Mouse (Mus musculus) cerebellum, adult 2 months (tissue): Measurements from ENCODE around the gene Rnase4. TPM values are rescaled to one million over a fixed set of nuclear protein-coding genes. Genes with fewer than 3 reads are reported as not detected.

ENCODE experiments used
- DNase-seq, 2 experiments: peaks; one replicate each; pipeline ENCODE4 v3.0.0; 2021
- H3K27ac ChIP-seq: fragments of 200-500 bp; 2 replicates; pipeline ENCODE4 v1.5.1; 2012; ENCODE audit warnings: low read length, control low read depth, inconsistent platforms; ENCODE audit not compliant: insufficient read depth
- H3K27me3 ChIP-seq: fragments of 200-500 bp; 2 replicates; pipeline ENCODE4 v1.6.1; 2012; ENCODE audit warnings: inconsistent platforms, mild to moderate bottlenecking, low read length, moderate library complexity; ENCODE audit not compliant: control insufficient read depth, insufficient read depth
- H3K4me1 ChIP-seq: fragments of 200-500 bp; 2 replicates; pipeline ENCODE4 v1.6.1; 2011; ENCODE audit warnings: low read length; ENCODE audit not compliant: control insufficient read depth, insufficient read depth
- H3K4me3 ChIP-seq: fragments of 200-500 bp; replicated peaks from 2 replicates; pipeline ENCODE3; 2011; ENCODE audit warnings: mild to moderate bottlenecking, low read depth, low read length, control low read depth; ENCODE audit not compliant: insufficient read depth
- CTCF ChIP-seq: fragments of 200-500 bp; IDR thresholded peaks from 2 replicates; pipeline ENCODE4 v1.5.1; 2011; ENCODE audit warnings: low read depth, mild to moderate bottlenecking, control low read depth, low read length, moderate library complexity, borderline replicate concordance; ENCODE audit not compliant: insufficient read depth
- POLR2A ChIP-seq: fragments of 200-500 bp; IDR thresholded peaks from 2 replicates; pipeline ENCODE4 v1.6.1; 2011; ENCODE audit warnings: low read length, control low read depth, borderline replicate concordance; ENCODE audit not compliant: insufficient read depth
- WGBS: fragments of 180-500 bp; shearing (Covaris S2); methylation state at CpG from one replicate; pipeline ENCODE4 v1.1.7; 2018; 5-methylcytosine and 5-hydroxymethylcytosine counted together
- polyA plus RNA-seq: library from polyadenylated mRNA; depleted of rRNA; stranded (reverse); fragments of >200 nt; gene quantifications from 2 replicates; pipeline ENCODE4 v1.2.3, GENCODE M21; 2012

Gene Rnase4
- polyA plus RNA-seq, 1 experiment = 11.5 TPM

- no peaks in the 10 kb centered on the region for H3K4me1 ChIP-seq
- WGBS = 97% methylated on average over 11 of the region's 11 CpGs
- H3K27me3 ChIP-seq = no peaks in the 10 kb centered on the region
- TF ChIP-seq POLR2A (no peak), CTCF (no peak)
- no peak for DNase-seq
- H3K4me3 ChIP-seq = no peak overlapping the region
- no peak overlapping the region for H3K27ac ChIP-seq
These were observed 8.0 kb downstream of the Rnase4 start for GRCm38 (mm10) chr14:51098921-51099320.

GRCm38 (mm10) chr14:51101284-51101683, 10.4 kb downstream of the Rnase4 start:
- DNase-seq = no peak
- Histone ChIP-seq H3K4me3 (no peak overlapping the region), H3K4me1 (no peaks in the 10 kb centered on the region), H3K27me3 (no peaks in the 10 kb centered on the region), H3K27ac (no peak overlapping the region)
- TF ChIP-seq CTCF = no peak
- no peak for TF ChIP-seq POLR2A
- WGBS = 49% methylated on average over 9 of the region's 9 CpGs

GRCm38 (mm10) chr14:51103217-51103616, 12.3 kb downstream of the Rnase4 start:
- TF ChIP-seq CTCF (peak; percentile 79), POLR2A (no peak)
- peak; percentile 41 to 68 for DNase-seq

GRCm38 (mm10) chr14:51104366-51104765, 13.5 kb downstream of the Rnase4 start:
- H3K4me1 ChIP-seq = no peaks in the 10 kb centered on the region
- 93% methylated on average over 2 of the region's 2 CpGs for WGBS
- H3K4me3 ChIP-seq = no peak overlapping the region
- H3K27me3 ChIP-seq = no peaks in the 10 kb centered on the region
- no peak for TF ChIP-seq CTCF
- no peak for TF ChIP-seq POLR2A
- DNase-seq = no peak
- no peak overlapping the region for H3K27ac ChIP-seq

More at GRCm38 (mm10) chr14:51103217-51103616, 12.3 kb downstream of the Rnase4 start:
- no peaks in the 10 kb centered on the region for H3K4me1 ChIP-seq
- no peak overlapping the region for H3K4me3 ChIP-seq
- no peak overlapping the region for H3K27ac ChIP-seq
- H3K27me3 ChIP-seq = no peaks in the 10 kb centered on the region
- WGBS = 65% methylated on average over 3 of the region's 3 CpGs

- no peak overlapping the region for H3K4me3 ChIP-seq
- no peaks in the 10 kb centered on the region for H3K27me3 ChIP-seq
- no peaks in the 10 kb centered on the region for H3K4me1 ChIP-seq
- H3K27ac ChIP-seq = no peak overlapping the region
- TF ChIP-seq CTCF (no peak), POLR2A (no peak)
- no peak for DNase-seq
These were observed 15.6 kb downstream of the Rnase4 start for GRCm38 (mm10) chr14:51106449-51106967.

GRCm38 (mm10) chr14:51111966-51112365, 21.1 kb downstream of the Rnase4 start:
- 25% methylated on average over 3 of the region's 3 CpGs for WGBS
- H3K27me3 ChIP-seq = no peaks in the 10 kb centered on the region
- DNase-seq = no peak
- no peak overlapping the region for H3K27ac ChIP-seq
- H3K4me3 ChIP-seq = no peak overlapping the region
- no peak for TF ChIP-seq POLR2A
- H3K4me1 ChIP-seq = no peaks in the 10 kb centered on the region

- H3K4me3 ChIP-seq = no peak overlapping the region
These were observed 22.6 kb downstream of the Rnase4 start for GRCm38 (mm10) chr14:51113476-51113875.

GRCm38 (mm10) chr14:51113916-51114560, 23.2 kb downstream of the Rnase4 start, which contains the start of gene Eddm3b:
Eddm3b (plus strand) TSS chr14:51114426.
- Histone ChIP-seq H3K27me3 (no peaks in the 10 kb centered on the region), H3K4me1 (no peaks in the 10 kb centered on the region), H3K4me3 (no peak within 1 kb of the TSS), H3K27ac (no peak within 1 kb of the TSS)
- TF ChIP-seq CTCF (no peak), POLR2A (no peak)
- 32% methylated on average over 12 of the region's 12 CpGs for WGBS
- no peak for DNase-seq

More at GRCm38 (mm10) chr14:51113476-51113875, 22.6 kb downstream of the Rnase4 start:
- no peak overlapping the region for H3K27ac ChIP-seq
- WGBS = 37% methylated on average over 9 of the region's 9 CpGs
- no peak for TF ChIP-seq POLR2A
- no peak for TF ChIP-seq CTCF
- H3K4me1 ChIP-seq = no peaks in the 10 kb centered on the region
- no peaks in the 10 kb centered on the region for H3K27me3 ChIP-seq
- no peak for DNase-seq
